In genomic region chr17:5685324-5685723, GRCm38 (mm10) we compare ENCODE assay signal across 25 mouse cellular contexts.
A peak's percentile ranks its signal among the peaks of the same experiment; 100 is the strongest.
DNase-seq lines count a peak whose midpoint lies in the region; ATAC-seq lines count a peak whose summit lies in the region.
"Had no signal": no experiment of that assay in that cellular context is flagged by ENCODE, and none has a peak within 500 bp of the region (broad histone marks: within the 10 kb centered on the region; RNA-seq: fewer than 3 reads in every experiment).

No protein-coding gene starts in this region.

- peak; percentile 43 for DNase-seq in kidney, adult 11 months
- peak; percentile 20 to 30 for DNase-seq in kidney, adult 8-10 months
- DNase-seq in testis, postnatal 10 days (ENCODE audit: low spot score), result peak; percentile 30
- no peak for DNase-seq in testis, postnatal 14 days (ENCODE audit: low spot score)
- peak; percentile 48 to 50 for DNase-seq in kidney, postnatal 36 days
- DNase-seq: adrenal gland, adult 2 months; adrenal gland, postnatal 14 days; cerebellum, adult 11 months; cerebellum, adult 2 months; cerebellum, adult 9-11 months; cerebellum, postnatal 25 days; gastrocnemius, postnatal 25 days; heart, adult 2 months; heart, postnatal 14 days had no signal

- no peaks in the 10 kb centered on the region for H3K4me1 ChIP-seq in kidney, embryonic 14.5 days (ENCODE audit: control insufficient read depth, insufficient read depth, low read length)
- 0 out of 2 replicates have a peak, but pooled peaks cover 3% of the 10 kb centered on the region for H3K4me1 ChIP-seq in kidney, embryonic 15.5 days
- no peaks in the 10 kb centered on the region for H3K4me1 ChIP-seq in midbrain, embryonic 15.5 days
- H3K4me1 ChIP-seq: embryonic facial prominence, embryonic 12.5 days; embryonic facial prominence, embryonic 15.5 days; heart, embryonic 10.5 days; hindbrain, embryonic 12.5 days had no signal

- H3K9ac ChIP-seq in kidney, embryonic 14.5 days (ENCODE audit: low read depth, low read length), result no peak overlapping the region
- no peak overlapping the region for H3K9ac ChIP-seq in kidney, embryonic 15.5 days
- H3K9ac ChIP-seq in midbrain, embryonic 15.5 days, result no peak overlapping the region
- H3K9ac ChIP-seq: embryonic facial prominence, embryonic 12.5 days; embryonic facial prominence, embryonic 15.5 days; forebrain, embryonic 12.5 days; forebrain, embryonic 15.5 days; heart, embryonic 13.5 days; hindbrain, embryonic 12.5 days had no signal

- H3K27me3 ChIP-seq in kidney, embryonic 14.5 days (ENCODE audit: control insufficient read depth, insufficient read depth, low read length), result no peaks in the 10 kb centered on the region
- H3K27me3 ChIP-seq in kidney, embryonic 15.5 days, result no peaks in the 10 kb centered on the region
- H3K27me3 ChIP-seq in midbrain, embryonic 15.5 days (replicated peaks), result no peaks in the 10 kb centered on the region
- H3K27me3 ChIP-seq: embryonic facial prominence, embryonic 12.5 days; embryonic facial prominence, embryonic 15.5 days; forebrain, embryonic 12.5 days; forebrain, embryonic 15.5 days; hindbrain, embryonic 12.5 days had no signal

- no peak for ATAC-seq in kidney, embryonic 14.5 days (ENCODE audit: low FRiP score, low TSS enrichment)
- no peak for ATAC-seq in kidney, embryonic 15.5 days (replicated peaks; ENCODE audit: low FRiP score)
- ATAC-seq in midbrain, embryonic 15.5 days (replicated peaks), result no peak
- ATAC-seq: CD4-positive, CD25-positive, alpha-beta regulatory T cell, adult 4 months; forebrain, embryonic 15.5 days had no signal

- no peak overlapping the region for H3K27ac ChIP-seq in kidney, embryonic 14.5 days (ENCODE audit: low read depth, low read length)
- H3K27ac ChIP-seq in kidney, embryonic 15.5 days, result no peak overlapping the region
- no peak overlapping the region for H3K27ac ChIP-seq in midbrain, embryonic 15.5 days
- H3K27ac ChIP-seq: embryonic facial prominence, embryonic 12.5 days; embryonic facial prominence, embryonic 15.5 days; forebrain, embryonic 12.5 days; forebrain, embryonic 15.5 days; heart, adult 2 months; heart, embryonic 10.5 days; heart, embryonic 13.5 days; hindbrain, embryonic 12.5 days had no signal

- no peak overlapping the region for H3K4me2 ChIP-seq in kidney, embryonic 14.5 days (replicated peaks; ENCODE audit: low read depth, low read length)
- H3K4me2 ChIP-seq in kidney, embryonic 15.5 days, result no peak overlapping the region
- H3K4me2 ChIP-seq in midbrain, embryonic 15.5 days, result no peak overlapping the region
- H3K4me2 ChIP-seq: embryonic facial prominence, embryonic 12.5 days; embryonic facial prominence, embryonic 15.5 days; forebrain, embryonic 12.5 days; forebrain, embryonic 15.5 days; heart, embryonic 13.5 days; hindbrain, embryonic 12.5 days had no signal

- WGBS in kidney, embryonic 14.5 days, result 79% methylated on average over 7 of the region's 7 CpGs
- WGBS in kidney, embryonic 15.5 days, result 77% methylated on average over 7 of the region's 7 CpGs
- WGBS in midbrain, embryonic 15.5 days, result 92% methylated on average over 7 of the region's 7 CpGs

- no peak overlapping the region for H3K4me3 ChIP-seq in kidney, embryonic 14.5 days (ENCODE audit: low read length)
- H3K4me3 ChIP-seq in kidney, embryonic 15.5 days (replicated peaks), result no peak overlapping the region
- H3K4me3 ChIP-seq in midbrain, embryonic 15.5 days, result no peak overlapping the region
- H3K4me3 ChIP-seq: embryonic facial prominence, embryonic 12.5 days; embryonic facial prominence, embryonic 15.5 days; forebrain, embryonic 12.5 days; forebrain, embryonic 15.5 days; heart, adult 2 months; heart, embryonic 10.5 days; heart, embryonic 13.5 days; hindbrain, embryonic 12.5 days had no signal

- H3K9me3 ChIP-seq in kidney, embryonic 14.5 days (ENCODE audit: control insufficient read depth, low read length), result no peaks in the 10 kb centered on the region
- H3K9me3 ChIP-seq in kidney, embryonic 15.5 days (replicated peaks), result no peaks in the 10 kb centered on the region
- H3K9me3 ChIP-seq in midbrain, embryonic 15.5 days, result no peaks in the 10 kb centered on the region
- H3K9me3 ChIP-seq: embryonic facial prominence, embryonic 12.5 days; embryonic facial prominence, embryonic 15.5 days; forebrain, embryonic 12.5 days; forebrain, embryonic 15.5 days; heart, embryonic 10.5 days; heart, embryonic 13.5 days; hindbrain, embryonic 12.5 days had no signal

- H3K36me3 ChIP-seq in kidney, embryonic 14.5 days (ENCODE audit: control insufficient read depth, insufficient read depth, low read length), result no peaks in the 10 kb centered on the region
- no peaks in the 10 kb centered on the region for H3K36me3 ChIP-seq in kidney, embryonic 15.5 days
- H3K36me3 ChIP-seq in midbrain, embryonic 15.5 days (replicated peaks), result no peaks in the 10 kb centered on the region
- H3K36me3 ChIP-seq: embryonic facial prominence, embryonic 12.5 days; embryonic facial prominence, embryonic 15.5 days; forebrain, embryonic 12.5 days; forebrain, embryonic 15.5 days; heart, embryonic 10.5 days; heart, embryonic 13.5 days; hindbrain, embryonic 12.5 days had no signal
